Mouse (Mus musculus): ENCODE measurements around the gene Ttn. TPM values are rescaled to one million over a fixed set of nuclear protein-coding genes. Genes with fewer than 3 reads are reported as not detected.

The Ttn gene
- total RNA-seq, 2 experiments from 2014 or later = 0.54 to 1.3 TPM

GRCm38 (mm10) chr2:76961420-76962044, 20.8 kb downstream of the Ttn start:
- H3K27ac ChIP-seq = no peak overlapping the region
- TF ChIP-seq CTCF (IDR thresholded peaks at IDR 0.05) = no peak
- DNase-seq (ENCODE audit: extremely low spot score in 1 of 2, low spot score in 2 of 2) = no peak
- intact Hi-C loops (cut with DNase I) = no loop called here
- no peak overlapping the region for H3K4me3 ChIP-seq

GRCm38 (mm10) chr2:76949774-76950173, 32.6 kb downstream of the Ttn start:
- H3K27ac ChIP-seq = no peak overlapping the region
- H3K4me3 ChIP-seq = no peak overlapping the region
- intact Hi-C loops (cut with DNase I) = no loop called here
- no peak for TF ChIP-seq CTCF (IDR thresholded peaks at IDR 0.05)
- DNase-seq (ENCODE audit: extremely low spot score in 1 of 2, low spot score in 2 of 2) = no peak

GRCm38 (mm10) chr2:76938515-76938914, 43.8 kb downstream of the Ttn start:
- no peak for TF ChIP-seq CTCF (IDR thresholded peaks at IDR 0.05)
- intact Hi-C loops (cut with DNase I) = no loop called here

GRCm38 (mm10) chr2:76929718-76930117, 52.6 kb downstream of the Ttn start:
- peak; percentile 62 to 71 for DNase-seq (ENCODE audit: extremely low spot score in 1 of 2, low spot score in 2 of 2)
- peak; percentile 96 for TF ChIP-seq CTCF (IDR thresholded peaks at IDR 0.05)
- no peak overlapping the region for H3K27ac ChIP-seq
- intact Hi-C loops (cut with DNase I) = loop anchor here (1.0 to 5.0 kb wide), 2 partner anchors 40 to 413 kb away; no protein-coding TSS in a partner anchor
- H3K4me3 ChIP-seq = no peak overlapping the region

More at GRCm38 (mm10) chr2:76938515-76938914, 43.8 kb downstream of the Ttn start:
- DNase-seq (ENCODE audit: extremely low spot score in 1 of 2, low spot score in 2 of 2) = no peak
- Histone ChIP-seq H3K4me3 (no peak overlapping the region), H3K27ac (no peak overlapping the region)

GRCm38 (mm10) chr2:76928816-76929215, 53.5 kb downstream of the Ttn start:
- TF ChIP-seq CTCF (IDR thresholded peaks at IDR 0.05) = no peak
- Histone ChIP-seq H3K27ac (no peak overlapping the region), H3K4me3 (no peak overlapping the region)
- intact Hi-C loops (cut with DNase I) = loop anchor here (1.0 to 5.0 kb wide), 2 partner anchors 40 to 413 kb away; no protein-coding TSS in a partner anchor
- DNase-seq (ENCODE audit: extremely low spot score in 1 of 2, low spot score in 2 of 2) = no peak

- no peak for TF ChIP-seq CTCF (IDR thresholded peaks at IDR 0.05)
- DNase-seq (ENCODE audit: extremely low spot score in 1 of 2, low spot score in 2 of 2) = no peak
- intact Hi-C loops (cut with DNase I) = loop anchor here (5.0 kb wide), 1 partner anchor 414 kb away; no protein-coding TSS in a partner anchor
- H3K27ac ChIP-seq = no peak overlapping the region
- H3K4me3 ChIP-seq = no peak overlapping the region
Observed at GRCm38 (mm10) chr2:76928298-76928697, 54.0 kb downstream of the Ttn start.

GRCm38 (mm10) chr2:76926927-76927326, 55.4 kb downstream of the Ttn start:
- H3K4me3 ChIP-seq = no peak overlapping the region
- peak; percentile 36 for TF ChIP-seq CTCF (IDR thresholded peaks at IDR 0.05)
- intact Hi-C loops (cut with DNase I) = loop anchor here (5.0 kb wide), 1 partner anchor 415 kb away; no protein-coding TSS in a partner anchor
- DNase-seq (ENCODE audit: extremely low spot score in 1 of 2, low spot score in 2 of 2) = no peak
- H3K27ac ChIP-seq = no peak overlapping the region

GRCm38 (mm10) chr2:76914959-76915358, 67.4 kb downstream of the Ttn start:
- no peak for DNase-seq (ENCODE audit: extremely low spot score in 1 of 2, low spot score in 2 of 2)
- no peak for TF ChIP-seq CTCF (IDR thresholded peaks at IDR 0.05)
- intact Hi-C loops (cut with DNase I) = no loop called here
- Histone ChIP-seq H3K4me3 (no peak overlapping the region), H3K27ac (no peak overlapping the region)

GRCm38 (mm10) chr2:76908705-76909457, 73.5 kb downstream of the Ttn start:
- no peak for DNase-seq (ENCODE audit: extremely low spot score in 1 of 2, low spot score in 2 of 2)
- Histone ChIP-seq H3K4me3 (no peak overlapping the region), H3K27ac (no peak overlapping the region)
- no peak for TF ChIP-seq CTCF (IDR thresholded peaks at IDR 0.05)
- intact Hi-C loops (cut with DNase I) = no loop called here

GRCm38 (mm10) chr2:76903351-76903750, 79.0 kb downstream of the Ttn start:
- intact Hi-C loops (cut with DNase I) = no loop called here
- Histone ChIP-seq H3K4me3 (no peak overlapping the region), H3K27ac (no peak overlapping the region)
- no peak for TF ChIP-seq CTCF (IDR thresholded peaks at IDR 0.05)
- no peak for DNase-seq (ENCODE audit: extremely low spot score in 1 of 2, low spot score in 2 of 2)

GRCm38 (mm10) chr2:76901476-76902086, 80.8 kb downstream of the Ttn start:
- no peak overlapping the region for H3K27ac ChIP-seq
- H3K4me3 ChIP-seq = no peak overlapping the region
- intact Hi-C loops (cut with DNase I) = no loop called here
- no peak for DNase-seq (ENCODE audit: extremely low spot score in 1 of 2, low spot score in 2 of 2)
- no peak for TF ChIP-seq CTCF (IDR thresholded peaks at IDR 0.05)

GRCm38 (mm10) chr2:76899886-76900285, 82.5 kb downstream of the Ttn start:
- TF ChIP-seq CTCF (IDR thresholded peaks at IDR 0.05) = no peak
- no peak for DNase-seq (ENCODE audit: extremely low spot score in 1 of 2, low spot score in 2 of 2)
- no peak overlapping the region for H3K4me3 ChIP-seq
- H3K27ac ChIP-seq = no peak overlapping the region
- intact Hi-C loops (cut with DNase I) = no loop called here

Measured in left cerebral cortex, adult 2 months (tissue).